Mouse (Mus musculus): ENCODE measurements around the gene Lmntd1.

DNA sequence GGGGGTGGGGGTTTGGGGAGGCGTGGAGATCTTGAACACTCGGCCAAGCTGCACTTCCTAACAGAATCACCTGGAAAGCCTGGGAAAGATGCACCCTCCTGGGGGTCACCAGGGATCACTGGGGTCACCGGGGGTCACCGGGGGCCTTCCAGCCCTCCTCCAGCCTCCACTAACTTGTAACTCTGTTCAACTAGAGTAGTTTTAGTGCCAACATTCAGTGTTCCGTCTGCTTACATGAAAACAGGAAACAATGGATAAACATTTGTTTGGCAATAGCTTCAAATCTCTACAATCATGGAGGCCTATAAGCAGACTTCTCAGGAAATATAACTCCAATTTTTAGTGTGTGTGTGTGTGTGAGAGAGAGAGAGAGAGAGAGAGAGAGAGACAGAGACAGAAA is 38.9 kb upstream of the Lmntd1 start:
- TF ChIP-seq GATA1 (IDR thresholded peaks at IDR 0.05; ENCODE audit: borderline replicate concordance, low read length) (no peak), FLI1 (IDR thresholded peaks at IDR 0.05; ENCODE audit: low read length) (no peak)
